In genomic region chr2:5381712-5382710, GRCm38 (mm10) we compare ENCODE assay signal across 10 mouse cellular contexts.
A peak's percentile ranks its signal among the peaks of the same experiment; 100 is the strongest.
DNase-seq lines count a peak whose midpoint lies in the region; ATAC-seq lines count a peak whose summit lies in the region.
"Had no signal": no experiment of that assay in that cellular context is flagged by ENCODE, and none has a peak within 500 bp of the region (broad histone marks: within the 10 kb centered on the region; RNA-seq: fewer than 3 reads in every experiment).

No protein-coding gene starts in this region.

- H3K9ac ChIP-seq in forebrain, embryonic 15.5 days (replicated peaks): no peak overlapping the region
- H3K9ac ChIP-seq: embryonic facial prominence, embryonic 15.5 days; stomach, embryonic 15.5 days had no signal

- no peaks in the 10 kb centered on the region for H3K27me3 ChIP-seq in forebrain, embryonic 15.5 days
- no peaks in the 10 kb centered on the region for H3K27me3 ChIP-seq in midbrain, embryonic 10.5 days (ENCODE audit: low read depth, poor library complexity, severe bottlenecking)
- H3K27me3 ChIP-seq: embryonic facial prominence, embryonic 15.5 days; stomach, embryonic 15.5 days had no signal

- H3K9me3 ChIP-seq in forebrain, embryonic 15.5 days: no peaks in the 10 kb centered on the region
- no peaks in the 10 kb centered on the region for H3K9me3 ChIP-seq in midbrain, embryonic 10.5 days (replicated peaks)
- H3K9me3 ChIP-seq: embryonic facial prominence, embryonic 15.5 days; stomach, embryonic 15.5 days had no signal

- peak overlapping the region; percentile 41 for H3K27ac ChIP-seq in forebrain, embryonic 15.5 days (replicated peaks)
- H3K27ac ChIP-seq in midbrain, embryonic 10.5 days (replicated peaks): peak overlapping the region; percentile 76
- H3K27ac ChIP-seq: embryonic facial prominence, embryonic 15.5 days; stomach, embryonic 15.5 days had no signal

- H3K4me2 ChIP-seq in forebrain, embryonic 15.5 days (replicated peaks): no peak overlapping the region
- H3K4me2 ChIP-seq: embryonic facial prominence, embryonic 15.5 days; stomach, embryonic 15.5 days had no signal

- no peaks in the 10 kb centered on the region for H3K36me3 ChIP-seq in forebrain, embryonic 15.5 days
- no peaks in the 10 kb centered on the region for H3K36me3 ChIP-seq in midbrain, embryonic 10.5 days
- H3K36me3 ChIP-seq: embryonic facial prominence, embryonic 15.5 days; stomach, embryonic 15.5 days had no signal

- WGBS in forebrain, embryonic 15.5 days: 23% methylated on average over 12 of the region's 12 CpGs
- WGBS in midbrain, embryonic 10.5 days: 34% methylated on average over 12 of the region's 12 CpGs

- DNase-seq in embryo, embryonic 10 days (ENCODE audit: low spot score): peak; percentile 10
- no peak for DNase-seq in embryo, embryonic 11 days
- peak; percentile 86 for DNase-seq in brain, adult 2 months (ENCODE audit: low read depth, low spot score)
- peak; percentile 48 for DNase-seq in midbrain, embryonic 10.5 days (ENCODE audit: low spot score)
- DNase-seq in urinary bladder, postnatal 25 days (ENCODE audit: low spot score): no peak
- DNase-seq in adrenal gland, adult (ENCODE audit: inconsistent age in 2 of 2, low spot score in 1 of 2): no peak

- H3K4me1 ChIP-seq in forebrain, embryonic 15.5 days: peaks cover 29% of the 10 kb centered on the region
- H3K4me1 ChIP-seq in midbrain, embryonic 10.5 days: peaks cover 40% of the 10 kb centered on the region
- H3K4me1 ChIP-seq: stomach, embryonic 15.5 days had no signal

- no peak overlapping the region for H3K4me3 ChIP-seq in forebrain, embryonic 15.5 days
- H3K4me3 ChIP-seq in midbrain, embryonic 10.5 days: no peak overlapping the region
- H3K4me3 ChIP-seq: embryonic facial prominence, embryonic 15.5 days; stomach, embryonic 15.5 days had no signal

- ATAC-seq in forebrain, embryonic 15.5 days (replicated peaks): peak; percentile 66
- no peak for ATAC-seq in CD4-positive, CD25-positive, alpha-beta regulatory T cell, adult 4 months

Comparison
In these comparisons a context has a peak if more than half of its experiments do, and no peak if none do; other contexts are left out.
1. DNase-seq: peak in embryo, embryonic 10 days (single experiment), brain, adult 2 months (single experiment) and midbrain, embryonic 10.5 days (single experiment); none in embryo, embryonic 11 days (single experiment), urinary bladder, postnatal 25 days (single experiment) and adrenal gland, adult (0 of 2).